Mouse (Mus musculus): ENCODE data around the gene Edc3.
A peak's percentile ranks its signal among the peaks of the same experiment; 100 is the strongest.

The Edc3 gene

DNA sequence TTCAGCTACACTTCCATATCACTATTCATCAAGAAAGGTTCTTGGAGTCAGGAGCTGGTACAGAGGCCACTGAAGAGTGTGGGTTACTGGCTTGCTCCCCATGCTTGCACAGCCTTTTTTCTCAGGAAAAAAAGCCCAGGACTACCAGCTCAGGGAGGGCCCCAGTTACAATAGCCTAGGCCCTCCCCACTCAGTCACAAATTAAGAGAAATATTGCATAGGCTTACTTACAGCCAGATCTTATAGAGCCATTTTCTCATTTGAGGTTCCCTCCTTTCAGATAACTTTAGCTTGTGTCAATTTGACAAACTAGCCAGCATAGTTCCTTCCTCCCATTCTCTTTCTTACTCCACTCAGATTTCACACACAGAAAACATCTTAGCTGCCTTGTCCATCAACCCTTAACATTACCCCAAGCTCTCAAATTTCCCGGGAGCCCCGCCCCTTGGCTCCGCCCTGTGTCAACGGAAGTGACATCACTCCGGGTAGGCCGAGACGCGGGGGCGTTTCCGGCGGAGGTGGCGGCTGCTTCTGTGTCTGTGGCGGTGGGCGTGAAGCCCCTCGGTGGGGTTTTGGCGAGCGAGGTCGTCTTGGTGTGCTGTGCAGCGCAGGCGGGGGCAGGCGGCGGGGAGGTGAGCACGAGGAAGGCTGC, at the start of gene Edc3:
Edc3 (plus strand) TSS at position 473 of the 652 bp plus-strand sequence.
- peak; percentile 67 for DNase-seq (ENCODE audit: low read depth, low spot score)

DNA sequence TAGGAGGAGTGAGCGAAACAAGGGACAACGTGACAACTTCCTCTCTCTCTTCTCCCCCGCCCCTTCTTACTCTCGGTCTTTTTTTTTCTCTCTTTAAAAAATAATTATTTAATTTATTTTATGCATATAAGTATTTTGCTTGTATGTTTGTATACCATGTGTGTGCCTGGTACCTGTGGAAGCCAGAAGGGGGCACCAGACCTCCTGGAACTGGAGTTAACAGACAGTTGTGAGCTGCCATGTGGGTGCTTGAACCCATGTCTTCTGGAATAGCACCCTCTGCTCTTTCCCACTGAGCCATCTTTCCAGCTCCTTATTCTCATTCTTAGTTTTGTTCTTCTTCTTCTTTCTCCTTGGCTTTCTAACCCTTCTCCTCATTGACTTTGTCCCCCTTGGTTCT, 49.4 kb upstream of the Edc3 start:
- DNase-seq (ENCODE audit: low read depth, low spot score): no peak

DNA sequence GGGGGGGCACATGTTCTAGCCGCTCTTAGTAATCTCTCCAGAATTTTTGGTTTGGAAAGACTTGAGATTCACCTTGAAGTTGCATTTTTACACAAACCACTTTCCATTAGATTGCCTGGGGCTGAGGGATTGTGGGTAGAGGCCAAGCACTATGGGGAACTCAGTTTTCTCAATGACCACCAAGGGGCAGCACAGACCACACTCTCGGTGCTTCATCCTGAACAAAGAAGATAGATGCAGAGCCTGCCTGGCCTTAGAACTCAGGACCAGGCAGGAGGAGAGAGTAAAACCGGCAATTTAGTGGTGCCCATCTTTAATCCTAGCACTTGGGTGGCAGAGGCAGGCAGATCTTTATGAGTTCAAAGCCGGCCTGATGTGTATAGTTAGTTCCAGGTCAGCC, 48.6 kb upstream of the Edc3 start:
- peak; percentile 67 for DNase-seq (ENCODE audit: low read depth, low spot score)

DNA sequence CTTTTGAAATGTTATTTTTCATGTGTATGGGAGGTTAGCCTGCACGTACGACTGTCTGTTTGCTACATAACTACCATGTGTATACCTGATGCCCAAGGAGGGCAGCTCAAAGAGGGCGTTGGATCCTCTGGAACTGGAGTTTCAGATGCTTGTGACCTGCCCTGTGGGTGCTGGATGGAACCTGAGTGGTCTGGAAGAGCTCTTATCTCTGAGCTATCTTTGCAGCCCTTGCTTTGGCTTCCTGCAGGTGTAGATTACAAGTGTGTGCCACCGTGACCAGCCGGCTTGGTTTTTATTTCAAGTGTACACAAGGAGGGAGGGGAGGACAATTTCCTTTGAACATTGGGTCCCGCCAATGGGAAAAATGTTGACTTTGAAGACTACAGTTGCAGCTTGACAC, 47.8 kb upstream of the Edc3 start:
- no peak for DNase-seq (ENCODE audit: low read depth, low spot score)

DNA sequence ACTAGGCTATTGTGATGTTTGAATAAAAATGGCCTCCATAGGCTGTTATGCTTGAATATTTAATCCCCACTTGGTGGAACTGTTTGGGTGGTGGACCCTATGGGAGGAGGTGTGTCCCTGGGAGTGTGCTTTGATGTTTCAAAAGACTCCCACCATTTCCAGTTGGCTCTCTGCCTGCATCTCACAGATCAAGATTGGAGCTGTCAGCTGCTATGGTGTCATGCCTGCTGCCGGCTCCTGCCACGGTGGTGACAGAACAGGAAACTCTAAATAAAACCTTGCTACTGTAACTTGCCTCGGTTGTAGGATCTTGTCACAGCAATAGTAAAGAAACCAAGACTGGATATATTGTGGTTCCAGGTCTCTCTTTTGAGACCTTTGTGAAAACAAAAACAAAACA, 46.8 kb upstream of the Edc3 start:
- no peak for DNase-seq (ENCODE audit: low read depth, low spot score)

DNA sequence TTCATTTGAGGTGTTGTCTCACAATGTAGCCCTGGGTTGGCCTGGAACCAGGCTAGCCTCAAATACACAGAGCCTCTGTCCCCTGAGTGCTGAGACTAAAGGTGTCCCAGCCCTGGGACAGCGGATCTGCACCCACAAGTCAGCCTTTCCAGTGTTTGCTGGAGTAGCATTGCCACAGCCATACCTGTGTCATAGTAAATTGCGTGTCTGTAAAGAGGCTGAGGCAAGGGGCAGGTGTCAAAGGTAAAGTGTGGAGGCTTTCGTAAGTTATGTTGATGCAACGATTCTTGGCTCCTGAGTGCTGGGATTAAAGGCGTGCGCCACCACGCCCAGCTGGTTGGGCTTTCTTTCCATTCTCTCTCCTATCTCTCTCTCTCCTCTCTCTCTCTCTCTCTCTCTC, 43.7 kb upstream of the Edc3 start:
- no peak for DNase-seq (ENCODE audit: low read depth, low spot score)

DNA sequence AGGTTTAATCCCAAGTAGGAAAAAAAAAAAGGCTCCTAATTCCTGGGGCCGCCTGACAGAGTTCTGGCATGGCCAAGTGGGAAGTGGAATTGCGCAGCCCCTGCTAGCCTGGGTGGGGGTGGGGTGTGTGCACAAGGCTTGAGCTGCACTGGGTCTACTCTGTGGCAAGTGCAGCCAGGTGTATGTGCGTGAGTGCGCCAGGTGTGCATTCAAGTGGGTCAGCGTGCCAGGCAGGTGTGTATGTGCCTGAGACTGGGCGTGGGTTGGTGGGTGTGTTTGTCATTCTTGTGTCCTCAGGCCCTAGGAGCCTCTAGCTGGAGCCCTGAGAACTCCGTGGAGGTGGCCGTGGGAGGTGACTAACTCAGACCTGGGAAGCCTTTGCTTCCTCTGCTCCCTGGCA, 41.8 kb upstream of the Edc3 start:
- DNase-seq (ENCODE audit: low read depth, low spot score): no peak

DNA sequence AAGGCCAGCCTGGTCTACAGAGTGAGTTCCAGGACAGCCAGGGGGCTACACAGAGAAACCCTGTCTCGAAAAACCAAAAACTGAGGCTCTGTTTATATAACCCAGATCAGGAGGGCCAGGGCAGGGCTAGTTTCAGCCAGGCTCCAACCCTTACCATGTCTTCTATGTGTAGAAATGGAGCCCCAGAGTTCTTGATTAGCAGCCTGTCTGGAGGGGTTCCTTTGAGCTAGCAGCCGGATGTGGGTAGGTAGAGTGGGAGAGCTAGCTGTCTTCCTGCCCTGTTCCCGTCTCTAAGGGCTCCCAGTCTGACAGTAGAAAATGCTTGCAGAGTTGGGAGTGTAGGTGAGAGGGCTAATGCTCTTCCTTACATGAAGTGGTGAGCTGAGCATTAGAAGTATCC, 41.2 kb upstream of the Edc3 start:
- no peak for DNase-seq (ENCODE audit: low read depth, low spot score)

DNA sequence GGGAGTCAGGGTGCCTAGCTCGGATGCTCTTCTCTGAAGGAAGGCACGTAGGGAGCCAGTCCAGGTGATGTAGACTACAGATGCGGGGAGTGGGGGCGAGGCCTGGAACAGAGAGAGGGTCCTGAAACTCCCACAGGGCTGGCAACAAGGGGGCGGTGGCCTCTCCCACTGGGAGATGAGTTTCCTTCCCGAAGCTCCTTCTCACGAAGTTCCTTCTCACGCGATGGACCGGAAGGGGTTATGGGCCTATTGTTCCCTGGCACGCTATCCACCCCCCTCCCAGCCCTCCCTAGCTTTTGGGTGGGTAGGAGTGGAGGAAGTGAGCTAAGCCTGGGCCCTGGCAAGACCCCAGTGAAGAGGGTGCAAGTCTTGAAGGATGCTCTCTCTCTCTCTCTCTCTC, 40.5 kb upstream of the Edc3 start:
- no peak for DNase-seq (ENCODE audit: low read depth, low spot score)

DNA sequence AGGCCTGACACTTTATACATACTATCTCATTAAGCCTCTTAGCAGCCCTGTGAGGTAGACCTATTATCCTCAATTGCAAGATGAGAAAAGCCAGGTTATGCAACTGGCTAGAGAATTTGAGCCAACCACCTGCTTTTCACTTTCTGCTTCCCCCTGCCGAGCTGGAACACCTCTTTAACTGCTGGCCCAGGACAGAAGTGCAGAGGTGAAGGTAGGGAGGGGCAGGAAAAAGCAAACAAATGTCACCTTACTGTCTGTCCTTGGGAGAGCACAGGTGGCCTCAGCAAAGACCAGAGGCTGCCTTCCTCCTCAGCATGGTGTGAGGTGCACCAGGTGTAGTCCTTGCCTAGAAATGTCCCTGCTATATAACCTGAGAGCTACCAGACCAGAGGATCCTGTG, 40.1 kb upstream of the Edc3 start:
- DNase-seq (ENCODE audit: low read depth, low spot score): no peak

DNA sequence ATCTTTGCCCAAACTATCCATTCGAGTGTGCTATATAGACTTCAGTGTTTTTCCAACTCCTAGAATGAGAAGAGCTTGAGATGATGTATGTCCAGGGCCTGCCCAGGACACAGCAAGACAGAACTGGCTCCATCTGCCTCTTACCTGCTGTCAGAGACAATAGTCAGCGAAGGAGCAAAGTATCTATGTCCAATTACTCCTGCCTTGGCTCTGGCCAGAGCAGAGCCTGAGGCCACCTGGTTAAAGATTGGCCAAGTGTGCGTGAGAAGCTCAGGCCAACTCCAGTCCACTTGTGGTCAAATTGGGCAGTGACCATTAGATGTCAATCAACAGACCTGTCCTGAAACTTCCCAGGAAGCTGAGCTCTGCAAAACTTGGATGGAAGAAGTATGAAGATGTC, 38.8 kb upstream of the Edc3 start:
- DNase-seq (ENCODE audit: low read depth, low spot score): no peak

DNA sequence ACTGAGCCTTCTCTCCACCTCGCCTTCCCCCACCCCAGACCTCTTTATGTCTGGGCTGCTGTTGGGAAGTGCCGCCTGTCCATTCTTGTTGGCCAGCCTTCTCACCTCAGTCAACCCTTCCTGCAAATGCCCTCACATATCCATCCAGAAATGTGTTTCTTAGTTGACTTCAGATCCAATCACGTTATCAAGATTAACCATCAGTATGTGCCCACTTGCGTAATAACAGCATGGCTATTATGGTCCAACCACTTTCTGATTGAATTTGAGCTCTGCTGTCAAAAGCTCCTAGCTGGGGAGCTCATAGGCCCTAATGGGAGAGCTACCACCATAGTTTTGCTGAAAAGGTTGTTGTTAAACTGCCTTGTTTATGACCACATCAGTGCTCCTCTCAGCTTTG, 37.3 kb upstream of the Edc3 start:
- no peak for DNase-seq (ENCODE audit: low read depth, low spot score)

DNA sequence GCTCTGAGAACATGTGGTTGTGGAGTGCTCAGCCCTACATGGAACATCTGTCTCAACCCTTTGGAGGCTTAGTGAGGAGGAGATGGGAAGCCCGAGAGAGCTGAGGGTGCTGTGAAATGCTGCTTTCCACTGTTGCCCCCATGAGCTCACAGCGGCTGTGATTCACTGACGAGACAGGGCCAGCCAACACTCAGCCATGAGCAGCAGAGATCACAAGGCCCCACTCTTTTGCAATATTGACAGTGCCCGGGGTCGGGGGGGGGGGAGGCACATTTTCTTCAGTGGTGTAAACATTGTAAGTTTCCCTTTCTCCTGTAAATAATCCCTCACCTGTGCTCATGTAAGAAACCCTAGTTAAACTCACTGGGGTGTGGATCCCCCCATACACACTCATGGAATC, 36.8 kb upstream of the Edc3 start:
- DNase-seq (ENCODE audit: low read depth, low spot score): no peak

DNA sequence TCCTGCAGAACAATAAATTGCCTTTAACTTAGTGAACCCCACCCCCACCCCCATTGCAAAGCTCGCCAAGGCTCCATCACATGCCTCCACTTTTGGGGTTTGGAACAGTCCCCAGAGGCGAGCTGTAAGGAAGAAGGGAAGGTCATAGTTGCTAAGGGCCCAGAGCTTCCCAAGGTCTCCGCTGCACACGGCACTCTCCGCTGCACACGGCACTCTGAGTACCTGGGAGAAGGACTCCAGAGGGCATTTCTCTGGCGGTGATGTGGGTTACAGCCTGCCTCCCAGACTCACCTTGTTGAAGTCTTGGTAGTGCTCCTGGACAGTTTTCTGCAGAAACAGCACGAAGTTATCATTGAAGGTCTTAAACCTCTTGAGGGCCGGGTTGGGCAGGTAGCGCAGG, 26.9 kb upstream of the Edc3 start:
- no peak for DNase-seq (ENCODE audit: low read depth, low spot score)

DNA sequence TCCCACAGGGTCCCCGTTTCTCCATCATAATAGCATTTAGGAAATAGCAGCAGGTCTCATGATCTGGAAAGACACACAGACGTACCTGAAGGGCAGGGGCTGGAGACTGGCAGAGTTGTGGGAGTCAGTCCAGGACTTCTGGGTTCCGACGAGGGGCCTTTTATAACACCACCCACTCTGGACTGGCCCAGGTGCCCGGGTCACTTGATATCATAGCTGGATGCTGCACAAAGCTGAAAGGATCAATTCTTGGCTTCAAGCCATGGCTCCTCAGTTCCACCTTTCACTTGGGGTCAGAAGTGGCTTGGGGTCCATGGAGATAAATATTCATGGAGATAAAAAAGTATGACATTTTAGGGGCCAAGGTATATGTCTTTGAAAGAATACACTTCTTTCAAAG, 24.8 kb upstream of the Edc3 start, which contains the start of gene Cyp1a2:
Cyp1a2 (minus strand) TSS at position 184 of the 400 bp plus-strand sequence.
- DNase-seq (ENCODE audit: low read depth, low spot score): no peak

DNA sequence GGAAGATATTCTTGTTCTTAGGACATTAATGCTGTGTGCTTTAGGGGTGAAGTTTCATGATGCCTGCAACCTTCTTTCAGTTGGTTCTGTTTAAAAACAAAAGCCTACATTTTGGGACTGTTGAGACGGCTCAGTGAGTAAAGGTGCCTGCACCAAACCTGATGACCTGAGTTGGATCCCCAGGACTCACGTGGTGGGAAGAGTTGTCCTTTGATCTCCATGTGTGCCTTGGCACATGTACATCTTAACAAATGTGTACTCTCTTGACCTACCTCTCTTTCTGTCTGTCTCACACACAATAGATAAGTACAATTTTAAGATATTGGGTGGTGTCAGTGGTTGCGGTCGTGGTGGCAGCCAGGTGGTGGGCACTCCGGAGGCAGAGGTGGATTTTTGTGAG, 22.3 kb upstream of the Edc3 start:
- no peak for DNase-seq (ENCODE audit: low read depth, low spot score)

DNA sequence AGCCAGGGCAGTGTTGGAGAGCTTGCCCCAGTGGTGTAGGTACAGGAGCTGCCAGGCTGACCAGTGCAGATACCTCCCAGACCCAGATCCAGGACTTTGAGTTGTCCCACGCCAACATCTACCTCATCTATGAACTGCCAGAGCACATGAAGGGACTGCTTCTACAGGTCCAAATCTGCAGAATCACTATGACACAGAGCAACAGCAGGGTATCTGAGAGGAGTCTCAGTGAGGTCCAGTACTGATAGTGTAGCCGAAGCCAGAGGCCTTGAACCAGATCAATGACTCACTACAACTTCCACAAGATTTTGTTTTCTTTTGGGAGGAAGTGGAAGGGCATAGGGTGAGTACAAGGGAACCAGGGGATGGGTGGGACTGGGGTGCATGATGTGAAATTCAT, 20.6 kb upstream of the Edc3 start, which contains the start of gene Cyp1a1:
Cyp1a1 (plus strand) TSS at position 178 of the 400 bp plus-strand sequence.
- no peak for DNase-seq (ENCODE audit: low read depth, low spot score)

DNA sequence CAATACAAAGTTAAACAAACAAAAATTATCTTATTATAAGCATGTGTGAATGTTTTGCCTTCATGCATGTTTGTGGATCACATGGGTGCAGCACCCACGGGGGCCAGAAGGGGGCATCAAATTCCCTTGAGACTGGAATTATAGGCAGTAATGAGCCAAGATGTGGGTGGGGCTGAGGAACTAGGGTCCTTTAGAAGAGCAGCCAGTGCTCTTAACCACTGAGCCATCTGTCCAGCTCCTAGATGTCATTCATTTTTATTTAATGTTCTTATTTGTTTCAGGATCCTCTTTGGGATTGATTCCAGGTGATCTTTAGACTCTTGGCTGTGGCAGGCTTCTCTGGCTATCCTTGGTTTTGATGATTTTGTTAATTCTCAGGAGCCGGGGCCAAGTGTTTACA, 20.2 kb upstream of the Edc3 start:
- DNase-seq (ENCODE audit: low read depth, low spot score): no peak

DNA sequence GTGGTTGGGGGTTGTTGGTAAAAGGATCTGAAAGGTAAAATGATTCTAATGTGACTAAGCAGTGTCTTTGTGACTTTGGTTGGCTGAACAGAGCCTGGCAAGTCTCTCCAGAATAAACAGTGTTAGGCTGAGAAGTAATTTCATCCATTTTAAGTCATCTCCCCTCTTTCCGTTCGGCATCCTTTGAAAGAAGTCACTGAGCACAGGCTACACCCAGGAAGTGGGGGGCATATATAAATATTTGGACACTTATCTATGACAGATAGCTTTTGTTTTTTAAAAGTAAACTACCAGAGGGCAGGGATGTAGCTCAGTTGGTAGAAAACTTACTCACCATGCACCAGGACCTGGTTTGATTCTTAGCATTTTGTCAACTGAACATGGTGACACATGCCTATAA, 19.7 kb upstream of the Edc3 start:
- no peak for DNase-seq (ENCODE audit: low read depth, low spot score)

DNA sequence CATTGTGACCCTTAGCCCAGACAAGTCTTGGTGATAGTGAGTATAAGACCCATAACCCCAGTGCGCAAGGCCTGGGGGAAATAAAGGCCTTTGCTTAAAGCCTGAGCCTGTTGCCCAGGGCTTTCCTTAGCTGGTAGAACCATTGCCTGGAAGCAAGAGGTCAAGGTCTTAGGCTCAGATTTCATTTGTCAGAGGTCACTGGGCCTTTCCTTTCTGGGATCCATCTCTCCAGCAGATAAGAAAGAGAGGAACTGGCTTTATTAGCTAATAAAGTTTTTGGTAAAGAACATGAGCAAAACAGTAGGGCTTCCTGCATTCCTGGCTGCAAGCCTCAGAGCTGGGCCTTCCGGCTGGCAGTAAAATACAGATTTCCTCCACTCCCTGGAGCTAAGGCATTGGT, 14.2 kb upstream of the Edc3 start:
- DNase-seq (ENCODE audit: low read depth, low spot score): no peak

DNA sequence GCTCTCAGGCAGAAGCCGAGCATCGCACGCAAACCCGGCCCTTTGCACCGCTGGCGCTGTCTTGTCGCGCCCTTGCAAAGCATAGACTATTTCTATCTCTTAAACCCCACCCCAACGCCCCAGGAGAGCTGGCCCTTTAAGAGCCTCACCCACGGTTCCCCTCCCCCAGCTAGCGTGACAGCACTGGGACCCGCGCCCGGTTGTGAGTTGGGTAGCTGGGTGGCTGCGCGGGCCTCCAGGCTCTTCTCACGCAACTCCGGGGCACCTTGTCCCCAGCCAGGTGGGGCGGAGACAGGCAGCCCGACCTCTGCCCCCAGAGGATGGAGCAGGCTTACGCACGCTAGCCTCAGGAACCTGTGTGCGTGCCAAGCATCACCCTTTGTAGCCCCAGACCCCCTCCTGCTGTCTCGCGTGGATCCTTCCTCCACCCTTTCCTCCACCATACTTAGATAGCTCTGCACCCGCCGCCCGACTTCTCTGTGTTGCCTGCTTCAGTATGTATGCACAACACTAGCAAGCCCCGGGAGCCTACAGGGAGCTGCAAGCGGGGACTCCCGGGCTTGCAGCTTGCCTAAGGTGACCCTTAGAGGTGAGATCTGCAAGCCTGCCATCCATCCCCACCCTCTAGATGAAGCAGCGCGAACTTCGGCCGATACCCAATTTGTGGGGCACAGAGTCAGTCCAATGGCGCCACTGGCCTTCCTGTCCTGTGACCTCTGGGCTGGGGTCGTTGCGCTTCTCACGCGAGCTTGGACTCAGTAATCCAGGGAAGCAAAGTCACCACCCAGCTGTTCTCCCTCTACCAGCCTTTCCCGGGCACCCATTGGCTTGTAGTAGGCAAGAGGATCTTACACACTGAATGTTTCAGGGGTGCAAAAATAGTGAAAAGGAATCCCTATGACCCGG, 11.7 kb upstream of the Edc3 start:
- no peak for DNase-seq (ENCODE audit: low read depth, low spot score)

DNA sequence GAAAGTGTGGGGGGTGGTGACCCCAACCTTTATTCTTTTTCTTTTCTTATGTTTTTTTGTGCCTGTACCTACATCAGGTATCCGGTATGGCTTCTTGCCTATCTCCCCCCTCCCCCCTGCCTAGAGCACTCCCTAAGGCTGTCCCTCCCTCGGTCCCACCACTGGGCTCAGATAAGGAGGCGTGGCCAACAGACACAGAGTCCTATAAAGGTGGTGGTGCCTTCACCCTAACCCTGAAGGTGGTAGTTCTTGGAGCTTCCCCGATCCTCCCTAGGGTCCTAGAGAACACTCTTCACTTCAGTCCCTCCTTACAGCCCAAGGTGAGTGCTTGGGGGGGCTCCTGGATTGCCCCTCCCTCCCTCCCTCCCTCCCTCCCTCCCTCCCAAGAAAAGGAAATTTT, 11.0 kb upstream of the Edc3 start:
- DNase-seq (ENCODE audit: low read depth, low spot score): no peak

DNA sequence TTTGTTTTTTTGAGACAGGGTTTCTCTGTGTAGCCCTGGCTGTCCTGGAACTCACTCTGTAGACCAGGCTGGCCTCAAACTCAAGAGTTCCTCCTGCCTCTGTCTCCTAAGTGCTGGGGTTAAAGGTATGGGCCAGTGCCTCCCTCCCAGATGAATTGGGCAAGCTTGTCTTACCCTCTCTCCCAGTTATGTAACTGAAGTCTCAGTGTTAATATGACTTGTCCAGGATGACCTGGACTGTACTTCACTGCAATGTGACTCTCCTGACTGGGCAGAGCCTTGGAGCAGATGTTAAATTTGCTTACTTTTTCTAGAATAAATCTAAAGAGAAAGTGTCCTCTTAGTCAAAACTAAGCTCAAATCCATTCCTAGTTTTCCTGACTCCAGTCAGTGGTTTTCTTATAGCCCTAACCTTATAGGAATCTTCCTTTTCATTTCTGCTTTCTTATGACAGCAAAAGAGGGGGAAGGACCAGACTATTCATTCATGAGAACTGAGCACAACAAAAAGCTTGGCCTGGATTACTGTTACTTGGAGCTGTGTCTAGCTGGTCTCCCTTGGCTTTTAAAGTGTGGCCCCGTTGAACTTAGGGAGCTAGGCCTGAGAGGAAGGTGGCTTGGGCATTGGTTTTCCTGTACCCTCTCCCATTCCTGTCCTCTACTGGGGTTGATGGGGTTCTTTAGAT, 9.7 kb upstream of the Edc3 start:
- DNase-seq (ENCODE audit: low read depth, low spot score): no peak
